ENCODE assay signal across 20 mouse cellular contexts in genomic region chr8:122098766-122099165, GRCm38 (mm10).
A peak's percentile ranks its signal among the peaks of the same experiment; 100 is the strongest.
DNase-seq lines count a peak whose midpoint lies in the region; ATAC-seq and TF ChIP-seq lines count a peak whose summit lies in the region.
"Had no signal": no experiment of that assay in that cellular context is flagged by ENCODE, and none has a peak within 500 bp of the region (broad histone marks: within the 10 kb centered on the region; RNA-seq: fewer than 3 reads in every experiment).

No protein-coding gene starts in this region.

- TF ChIP-seq CTCF in CH12.LX (conservative IDR thresholded peaks at IDR 0.05 in 1 of 2, IDR thresholded peaks at IDR 0.05 in 1 of 2; ENCODE audit: low read depth in 2 of 2, low read length in 2 of 2): no peak

- H3K4me3 ChIP-seq in kidney, embryonic 15.5 days (replicated peaks): no peak overlapping the region
- peak overlapping the region in 1 of 3 experiments; percentile 14 for H3K4me3 ChIP-seq in CH12.LX (replicated peaks in 1 of 3; ENCODE audit: low read depth in 2 of 3, low read length in 2 of 3, poor library complexity in 1 of 3)
- H3K4me3 ChIP-seq in embryonic facial prominence, embryonic 15.5 days (replicated peaks): no peak overlapping the region
- H3K4me3 ChIP-seq: forebrain, embryonic 13.5 days; heart, adult 2 months; heart, embryonic 15.5 days; hindbrain, embryonic 13.5 days had no signal

- WGBS in kidney, embryonic 15.5 days: 74% methylated on average over 3 of the region's 3 CpGs
- 72% methylated on average over 3 of the region's 3 CpGs for WGBS in embryonic facial prominence, embryonic 15.5 days

- DNase-seq in kidney, adult 11 months: peak; percentile 58
- peak; percentile 73 for DNase-seq in kidney, adult 9 months
- no peak for DNase-seq in kidney, postnatal 4 days
- peak; percentile 20 for DNase-seq in CH12.LX (ENCODE audit: extremely low read depth)
- DNase-seq in urinary bladder, postnatal 4 days (ENCODE audit: low spot score in 2 of 2): no peak
- DNase-seq: adrenal gland, adult 2 months; adrenal gland, postnatal 25 days; cerebellum, adult 18-20 months; cerebellum, adult 9-11 months; cerebellum, postnatal 36 days; forebrain, postnatal 0 days; gastrocnemius, postnatal 14 days; heart, adult 2 months; heart, postnatal 14 days had no signal

- TF ChIP-seq POLR2A in CH12.LX (IDR thresholded peaks at IDR 0.05; ENCODE audit: low read depth, low read length): no peak

- no peaks in the 10 kb centered on the region for H3K27me3 ChIP-seq in kidney, embryonic 15.5 days
- peaks cover 2% of the 10 kb centered on the region for H3K27me3 ChIP-seq in CH12.LX (replicated peaks)
- H3K27me3 ChIP-seq in embryonic facial prominence, embryonic 15.5 days: no peaks in the 10 kb centered on the region
- H3K27me3 ChIP-seq: forebrain, embryonic 13.5 days; heart, embryonic 15.5 days; hindbrain, embryonic 13.5 days had no signal

- no peaks in the 10 kb centered on the region for H3K36me3 ChIP-seq in kidney, embryonic 15.5 days
- no peaks in the 10 kb centered on the region for H3K36me3 ChIP-seq in CH12.LX (replicated peaks in 1 of 2; ENCODE audit: control insufficient read depth in 1 of 2, insufficient read depth in 1 of 2, low read length in 1 of 2)
- no peaks in the 10 kb centered on the region for H3K36me3 ChIP-seq in embryonic facial prominence, embryonic 15.5 days
- H3K36me3 ChIP-seq: heart, embryonic 15.5 days; hindbrain, embryonic 13.5 days had no signal

- H3K4me2 ChIP-seq in kidney, embryonic 15.5 days: no peak overlapping the region
- 0 out of 2 replicates have a peak overlapping the region, but pooled peaks have one; percentile 9 for H3K4me2 ChIP-seq in CH12.LX (ENCODE audit: insufficient read depth, low read depth, poor library complexity, severe bottlenecking)
- no peak overlapping the region for H3K4me2 ChIP-seq in embryonic facial prominence, embryonic 15.5 days (replicated peaks)
- H3K4me2 ChIP-seq: forebrain, embryonic 13.5 days; heart, embryonic 11.5 days; heart, embryonic 15.5 days; hindbrain, embryonic 13.5 days had no signal

- peaks cover 36% of the 10 kb centered on the region for H3K4me1 ChIP-seq in kidney, embryonic 15.5 days
- peaks cover 9 to 13% of the 10 kb centered on the region in 2 experiments for H3K4me1 ChIP-seq in CH12.LX (ENCODE audit: control insufficient read depth in 1 of 2, insufficient read depth in 2 of 2)
- H3K4me1 ChIP-seq in embryonic facial prominence, embryonic 15.5 days: peaks cover 40% of the 10 kb centered on the region

- in situ Hi-C loops in CH12.LX (cut with MboI; ENCODE audit: low pct_ligation_motif_present, low pct_unique_long_range_greater_than_20kb, low sequenced_read_pairs): no loop called here

- no peaks in the 10 kb centered on the region for H3K79me2 ChIP-seq in CH12.LX (replicated peaks; ENCODE audit: control insufficient read depth, extremely low read depth, insufficient read depth, poor library complexity, severe bottlenecking)

- no peak for ATAC-seq in kidney, embryonic 15.5 days (replicated peaks; ENCODE audit: low FRiP score)
- ATAC-seq in embryonic facial prominence, embryonic 15.5 days (ENCODE audit: insufficient number of reproducible peaks, low FRiP score, low TSS enrichment, low read depth): no peak
- ATAC-seq: forebrain, embryonic 13.5 days; forebrain, postnatal 0 days had no signal

- TF ChIP-seq EP300 in CH12.LX (IDR thresholded peaks at IDR 0.05; ENCODE audit: low read length): no peak

- dilution Hi-C loops in CH12.LX (cut with MboI; ENCODE audit: extremely low pct_ligation_motif_present, extremely low pct_unique_long_range_greater_than_20kb, low sequenced_read_pairs): no loop called here

- no peak for TF ChIP-seq RAD21 in CH12.LX (IDR thresholded peaks at IDR 0.05; ENCODE audit: low read depth, low read length)

- H3K27ac ChIP-seq in kidney, embryonic 15.5 days: no peak overlapping the region
- H3K27ac ChIP-seq in CH12.LX (ENCODE audit: insufficient read depth, low read depth): no peak overlapping the region
- H3K27ac ChIP-seq in embryonic facial prominence, embryonic 15.5 days (replicated peaks): peak overlapping the region; percentile 82
- H3K27ac ChIP-seq: forebrain, embryonic 13.5 days; heart, adult 2 months; heart, embryonic 15.5 days; hindbrain, embryonic 13.5 days had no signal

- H3K9me3 ChIP-seq in kidney, embryonic 15.5 days (replicated peaks): no peaks in the 10 kb centered on the region
- no peaks in the 10 kb centered on the region for H3K9me3 ChIP-seq in CH12.LX (replicated peaks; ENCODE audit: low read length)
- no peaks in the 10 kb centered on the region for H3K9me3 ChIP-seq in embryonic facial prominence, embryonic 15.5 days (replicated peaks)
- H3K9me3 ChIP-seq: forebrain, embryonic 13.5 days; heart, embryonic 15.5 days; hindbrain, embryonic 13.5 days had no signal

- H3K9ac ChIP-seq in kidney, embryonic 15.5 days: no peak overlapping the region
- H3K9ac ChIP-seq in CH12.LX (ENCODE audit: insufficient read depth, low read depth): no peak overlapping the region
- no peak overlapping the region for H3K9ac ChIP-seq in embryonic facial prominence, embryonic 15.5 days
- H3K9ac ChIP-seq: forebrain, embryonic 13.5 days; forebrain, postnatal 0 days; heart, embryonic 15.5 days; hindbrain, embryonic 13.5 days had no signal

TF ChIP-seq in CH12.LX, 34 proteins besides CTCF, POLR2A, EP300 and RAD21:
- TF ChIP-seq ETS1 (conservative IDR thresholded peaks at IDR 0.05; ENCODE audit: low read depth, low read length) (no peak), MEF2A (IDR thresholded peaks at IDR 0.05; ENCODE audit: borderline replicate concordance, low read depth, low read length) (peak; percentile 79; the same call in 1 of the 2 replicates)

Comparison
In these comparisons a context has a peak if more than half of its experiments do, and no peak if none do; other contexts are left out.
1. DNase-seq: peak in kidney, adult 11 months (single experiment), kidney, adult 9 months (single experiment) and CH12.LX (single experiment); none in kidney, postnatal 4 days (0 of 2) and urinary bladder, postnatal 4 days (0 of 2).